Comparison of ENCODE assay signal across 11 mouse cellular contexts in the genomic region with DNA sequence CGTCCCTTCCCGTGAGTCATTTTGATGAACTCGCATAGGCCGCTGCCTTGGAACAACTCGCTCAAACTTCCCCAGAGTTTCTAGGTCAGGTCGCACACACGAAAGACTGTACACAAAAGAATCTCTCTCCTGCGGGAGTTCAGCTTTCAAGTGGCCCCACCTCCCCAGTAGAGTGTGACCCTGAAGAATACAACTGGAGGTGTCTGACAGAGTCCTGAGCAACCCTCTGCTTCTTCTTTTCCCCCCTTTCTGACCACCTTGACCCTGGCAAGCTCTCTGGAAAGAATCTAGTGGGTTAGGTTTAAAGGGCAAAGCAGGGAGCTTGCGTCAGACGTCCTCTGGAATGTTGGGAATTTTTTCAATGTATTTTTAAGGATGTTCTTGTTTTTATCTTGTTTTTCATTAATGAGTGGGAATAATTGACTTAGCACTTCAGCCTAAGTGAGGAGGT. TPM values are rescaled to one million over a fixed set of nuclear protein-coding genes. Genes with fewer than 3 reads are reported as not detected.
DNase-seq lines count a peak whose midpoint lies in the region; ATAC-seq and TF ChIP-seq lines count a peak whose summit lies in the region.
"Had no signal": no experiment of that assay in that cellular context is flagged by ENCODE, and none has a peak within 500 bp of the region (broad histone marks: within the 10 kb centered on the region; RNA-seq: fewer than 3 reads in every experiment).

No protein-coding gene starts in this region.

- no peak overlapping the region for H3K4me2 ChIP-seq in stomach, embryonic 15.5 days
- H3K4me2 ChIP-seq in stomach, postnatal 0 days (replicated peaks; ENCODE audit: low read depth) = no peak overlapping the region

- H3K9me3 ChIP-seq in heart, embryonic 10.5 days = no peaks in the 10 kb centered on the region
- no peaks in the 10 kb centered on the region for H3K9me3 ChIP-seq in stomach, embryonic 15.5 days
- H3K9me3 ChIP-seq in stomach, postnatal 0 days (ENCODE audit: control insufficient read depth, low read length) = no peaks in the 10 kb centered on the region

- H3K4me1 ChIP-seq in heart, embryonic 10.5 days = peaks cover 19% of the 10 kb centered on the region
- H3K4me1 ChIP-seq in stomach, embryonic 15.5 days = 0 out of 2 replicates have a peak, but pooled peaks cover 5% of the 10 kb centered on the region
- no peaks in the 10 kb centered on the region for H3K4me1 ChIP-seq in stomach, postnatal 0 days (replicated peaks; ENCODE audit: control insufficient read depth, insufficient read depth)

- 49% methylated on average over 10 of the region's 10 CpGs for WGBS in heart, embryonic 10.5 days
- 31% methylated on average over 10 of the region's 10 CpGs for WGBS in stomach, embryonic 15.5 days
- WGBS in stomach, postnatal 0 days = 22% methylated on average over 10 of the region's 10 CpGs

- H3K4me3 ChIP-seq in heart, embryonic 10.5 days = no peak overlapping the region
- no peak overlapping the region for H3K4me3 ChIP-seq in stomach, embryonic 15.5 days (replicated peaks)
- H3K4me3 ChIP-seq in stomach, postnatal 0 days (ENCODE audit: low read depth, low read length) = no peak overlapping the region

- no peaks in the 10 kb centered on the region for H3K36me3 ChIP-seq in heart, embryonic 10.5 days
- H3K36me3 ChIP-seq in stomach, embryonic 15.5 days = no peaks in the 10 kb centered on the region
- H3K36me3 ChIP-seq in stomach, postnatal 0 days (ENCODE audit: control insufficient read depth, insufficient read depth, low read length) = no peaks in the 10 kb centered on the region

- H3K27ac ChIP-seq in heart, embryonic 10.5 days = peak overlapping the region; percentile 53
- H3K27ac ChIP-seq in stomach, embryonic 15.5 days = peak overlapping the region; percentile 7; the same call in 1 of the 2 replicates
- no peak overlapping the region for H3K27ac ChIP-seq in stomach, postnatal 0 days (replicated peaks)

- TF ChIP-seq EP300 in stomach, postnatal 0 days (optimal IDR thresholded peaks at IDR 0.05) = no peak

- H3K27me3 ChIP-seq in heart, embryonic 10.5 days (ENCODE audit: insufficient read depth, poor library complexity, severe bottlenecking) = no peaks in the 10 kb centered on the region
- H3K27me3 ChIP-seq in stomach, embryonic 15.5 days (replicated peaks) = no peaks in the 10 kb centered on the region
- H3K27me3 ChIP-seq in stomach, postnatal 0 days (ENCODE audit: control insufficient read depth, insufficient read depth, low read length) = no peaks in the 10 kb centered on the region

- no peak overlapping the region for H3K9ac ChIP-seq in stomach, embryonic 15.5 days
- H3K9ac ChIP-seq in stomach, postnatal 0 days (ENCODE audit: low read length) = no peak overlapping the region

- DNase-seq in heart, embryonic 10.5 days (ENCODE audit: low spot score) = peak; percentile 62
- no peak for DNase-seq in heart, postnatal 4 days
- DNase-seq in stomach, postnatal 0 days (ENCODE audit: low spot score) = no peak
- peak; percentile 44 for DNase-seq in adrenal gland, postnatal 25 days
- peak; percentile 46 to 69 for DNase-seq in kidney, postnatal 36 days
- DNase-seq in T-cell, adult 2 months (ENCODE audit: low spot score) = no peak
- DNase-seq: spleen, adult 18-20 months had no signal

- no peak for TF ChIP-seq CTCF in stomach, postnatal 0 days (IDR thresholded peaks at IDR 0.05; ENCODE audit: low read depth)

- ATAC-seq in stomach, embryonic 15.5 days (ENCODE audit: insufficient read depth, low FRiP score, low read depth) = no peak
- ATAC-seq in stomach, postnatal 0 days (ENCODE audit: low FRiP score, low TSS enrichment) = no peak
- no peak for ATAC-seq in erythroblast, adult 5-6 weeks (replicated peaks; ENCODE audit: low FRiP score, poor library complexity, severe bottlenecking)
- ATAC-seq: forebrain, embryonic 14.5 days; intestine, postnatal 0 days had no signal

RNA-seq across cellular contexts. Expression of a gene that starts 9.8 kb away (rescaled TPM):
- 121 and 150 TPM in 2 replicates for polyA plus RNA-seq in heart, embryonic 10.5 days (2016; fragmentation: Nextera tagmentation; extraction: Ambion mirVana)
- total RNA-seq in heart, postnatal 4 days (2021) = 10 to 100 TPM; 81.7 to 88.6 TPM
- polyA plus RNA-seq in stomach, embryonic 15.5 days (2015; fragmentation: Nextera tagmentation; extraction: Ambion mirVana) = 172 and 178 TPM in 2 replicates
- polyA plus RNA-seq in stomach, postnatal 0 days (2015; fragmentation: Nextera tagmentation; extraction: Ambion mirVana) = 101 TPM in 2 replicates
- total RNA-seq in adrenal gland, postnatal 25 days (2021) = 118 and 134 TPM in 2 replicates
- 81.7 and 106 TPM in 2 replicates for total RNA-seq in erythroblast, adult 5-6 weeks (2015; ENCODE audit: low replicate concordance)
- total RNA-seq in erythroblast, adult 5-6 weeks (2017; ENCODE audit: low replicate concordance) = 106 and 135 TPM in 2 replicates

RNA-seq across cellular contexts. Expression of a gene that starts 11.8 kb away (rescaled TPM):
- 0.60 and 1.4 TPM in 2 replicates for polyA plus RNA-seq in heart, embryonic 10.5 days (2016; fragmentation: Nextera tagmentation; extraction: Ambion mirVana)
- total RNA-seq in heart, postnatal 4 days (2021) = under 1 TPM; 0.68 to 0.74 TPM
- 0.71 and 0.90 TPM in 2 replicates for polyA plus RNA-seq in stomach, embryonic 15.5 days (2015; fragmentation: Nextera tagmentation; extraction: Ambion mirVana)
- 0.10 and 0.11 TPM in 2 replicates for polyA plus RNA-seq in stomach, postnatal 0 days (2015; fragmentation: Nextera tagmentation; extraction: Ambion mirVana)
- total RNA-seq in adrenal gland, postnatal 25 days (2021) = 1.7 and 2.2 TPM in 2 replicates
- 2.9 and 5.2 TPM in 2 replicates for total RNA-seq in erythroblast, adult 5-6 weeks (2015; ENCODE audit: low replicate concordance)
- 3.6 and 4.1 TPM in 2 replicates for total RNA-seq in erythroblast, adult 5-6 weeks (2017; ENCODE audit: low replicate concordance)

RNA-seq across cellular contexts. Expression of a gene that starts 27.9 kb away (rescaled TPM):
- polyA plus RNA-seq in heart, embryonic 10.5 days (2016; fragmentation: Nextera tagmentation; extraction: Ambion mirVana) = 188 and 227 TPM in 2 replicates
- 10 to 100 TPM; 73.8 to 80.5 TPM for total RNA-seq in heart, postnatal 4 days (2021)
- 204 and 211 TPM in 2 replicates for polyA plus RNA-seq in stomach, embryonic 15.5 days (2015; fragmentation: Nextera tagmentation; extraction: Ambion mirVana)
- 83.7 and 88.1 TPM in 2 replicates for polyA plus RNA-seq in stomach, postnatal 0 days (2015; fragmentation: Nextera tagmentation; extraction: Ambion mirVana)
- 125 and 168 TPM in 2 replicates for total RNA-seq in adrenal gland, postnatal 25 days (2021)
- 116 and 151 TPM in 2 replicates for total RNA-seq in erythroblast, adult 5-6 weeks (2015; ENCODE audit: low replicate concordance)
- total RNA-seq in erythroblast, adult 5-6 weeks (2017; ENCODE audit: low replicate concordance) = 176 and 297 TPM in 2 replicates

RNA-seq across cellular contexts. Expression of a gene that starts 37.1 kb away (rescaled TPM):
- 44.2 and 51.2 TPM in 2 replicates for polyA plus RNA-seq in heart, embryonic 10.5 days (2016; fragmentation: Nextera tagmentation; extraction: Ambion mirVana)
- 10 to 100 TPM; 42.4 to 45.9 TPM for total RNA-seq in heart, postnatal 4 days (2021)
- 93.2 and 96.3 TPM in 2 replicates for polyA plus RNA-seq in stomach, embryonic 15.5 days (2015; fragmentation: Nextera tagmentation; extraction: Ambion mirVana)
- 171 and 179 TPM in 2 replicates for polyA plus RNA-seq in stomach, postnatal 0 days (2015; fragmentation: Nextera tagmentation; extraction: Ambion mirVana)
- total RNA-seq in adrenal gland, postnatal 25 days (2021) = 87.8 and 93.9 TPM in 2 replicates
- total RNA-seq in erythroblast, adult 5-6 weeks (2015; ENCODE audit: low replicate concordance) = 9.2 and 15.2 TPM in 2 replicates
- 29.4 and 31.6 TPM in 2 replicates for total RNA-seq in erythroblast, adult 5-6 weeks (2017; ENCODE audit: low replicate concordance)

Comparison
In these comparisons a context has a peak if more than half of its experiments do, and no peak if none do; other contexts are left out.
1. DNase-seq: peak in heart, embryonic 10.5 days (single experiment), adrenal gland, postnatal 25 days (single experiment) and kidney, postnatal 36 days (2 of 2); none in heart, postnatal 4 days (single experiment), stomach, postnatal 0 days (single experiment) and T-cell, adult 2 months (single experiment).